Mouse (Mus musculus) cerebellum, adult 2 months (tissue): ENCODE results near the gene 2310030G06Rik.

ENCODE experiments used
- CTCF ChIP-seq: fragments of 200-500 bp; IDR thresholded peaks from 2 replicates; pipeline ENCODE4 v1.5.1; 2011; ENCODE audit warnings: low read depth, mild to moderate bottlenecking, control low read depth, low read length, moderate library complexity, borderline replicate concordance; ENCODE audit not compliant: insufficient read depth
- POLR2A ChIP-seq: fragments of 200-500 bp; IDR thresholded peaks from 2 replicates; pipeline ENCODE4 v1.6.1; 2011; ENCODE audit warnings: low read length, control low read depth, borderline replicate concordance; ENCODE audit not compliant: insufficient read depth

GRCm38 (mm10) chr9:50693631-50694030 lies 52.7 kb downstream of the 2310030G06Rik start:
- peak; percentile 65; the same call in 1 of the 2 replicates for TF ChIP-seq CTCF
- no peak for TF ChIP-seq POLR2A
